Mouse (Mus musculus): Measurements from ENCODE around the gene D330045A20Rik.
"Not testable (repeated sequence)": the region's sequence is repeated elsewhere in the genome, so short reads cannot be mapped to it uniquely, and the experiment has no call there.

D330045A20Rik gene

GRCm38 (mm10) chrX:139578649-139579278 lies 98.6 kb downstream of the D330045A20Rik start:
- no peak for DNase-seq (ENCODE audit: low spot score in 2 of 2)

DNA sequence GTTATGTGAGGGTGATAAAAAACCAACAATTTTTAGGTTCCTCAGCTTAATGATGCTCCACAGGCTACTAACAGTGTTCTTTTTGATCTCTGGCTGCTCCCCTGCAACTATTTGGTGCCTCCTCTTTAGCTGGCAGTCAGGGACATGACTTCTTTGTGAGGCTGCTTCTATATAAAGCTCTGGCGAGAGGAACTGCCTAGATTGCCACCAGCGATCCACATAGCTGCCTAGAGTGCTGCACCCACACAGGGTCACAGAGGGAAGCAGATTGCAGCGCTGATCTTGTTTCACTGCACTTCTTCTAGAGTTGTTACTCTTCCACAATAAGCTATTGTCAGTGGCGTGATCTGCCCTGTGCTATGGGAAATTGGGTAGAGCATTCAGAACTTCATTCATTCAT lies 103.4 kb downstream of the D330045A20Rik start:
- no peak for DNase-seq (ENCODE audit: low spot score in 2 of 2)

DNA sequence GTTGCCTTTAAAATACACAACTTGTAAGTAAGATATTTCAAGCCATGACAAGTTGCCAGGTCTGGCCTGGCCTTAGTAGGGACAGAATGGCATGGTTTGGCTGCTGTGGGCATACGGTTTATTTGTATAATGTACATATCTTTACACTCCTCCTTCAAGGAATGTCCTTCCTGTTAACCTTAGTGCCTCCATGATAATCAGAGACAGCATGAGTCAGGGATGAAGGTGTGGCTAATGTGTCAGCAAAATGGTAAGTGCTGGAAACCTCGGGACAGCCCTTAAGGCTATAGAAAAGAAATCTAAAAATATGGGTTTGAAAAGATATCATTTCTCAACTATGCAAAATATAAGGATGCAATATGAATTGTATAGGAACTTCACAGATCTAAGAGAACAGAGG lies 106.5 kb downstream of the D330045A20Rik start:
- not testable (repeated sequence) for DNase-seq (ENCODE audit: low spot score in 2 of 2)

GRCm38 (mm10) chrX:139596404-139596803 lies 116.2 kb downstream of the D330045A20Rik start:
- DNase-seq (ENCODE audit: low spot score in 2 of 2) = no peak
